Mouse (Mus musculus): ENCODE measurements at regions not wholly inside any gene's neighbourhood (a gene's known extent, or its start where the extent isn't known, plus 50 kb on each side); places are given as distances from the start of the nearest gene placed in this dataset.

GRCm38 (mm10) chr17:47291558-47291957 lies 77.1 kb upstream of the Mrps10 start:
- TF ChIP-seq CTCF (IDR thresholded peaks at IDR 0.05; ENCODE audit: control insufficient read depth, insufficient read depth, low read length) (no peak), POLR2A (IDR thresholded peaks at IDR 0.05; ENCODE audit: borderline replicate concordance, control insufficient read depth, low read depth, low read length) (no peak)
